Mouse (Mus musculus) liver, embryonic 16.5 days (tissue): ENCODE measurements around the gene Gm9732. TPM values are rescaled to one million over a fixed set of nuclear protein-coding genes. Genes with fewer than 3 reads are reported as not detected.
"Not testable (repeated sequence)": the region's sequence is repeated elsewhere in the genome, so short reads cannot be mapped to it uniquely, and the experiment has no call there.

Experiments used
- ATAC-seq: fragments of 200-750 bp; cut with Nextera tagmentation; 2 replicates; pipeline ENCODE4 v1.8.0; 2017; ENCODE audit warnings: low read depth, mild to moderate bottlenecking, moderate number of reproducible peaks, moderate library complexity
- H3K27ac ChIP-seq: fragments of 300-500 bp; sonication (generic); 2 replicates; pipeline ENCODE4 v1.5.1; 2014; ENCODE audit warnings: mild to moderate bottlenecking, low read length
- H3K27me3 ChIP-seq: fragments of 300-500 bp; sonication (generic); 2 replicates; pipeline ENCODE4 v1.6.1; 2014; ENCODE audit warnings: low read depth, low read length, mixed read lengths; ENCODE audit not compliant: control insufficient read depth, insufficient read depth
- H3K36me3 ChIP-seq: fragments of 300-500 bp; sonication (generic); 2 replicates; pipeline ENCODE4 v1.6.1; 2014; ENCODE audit warnings: mild to moderate bottlenecking; ENCODE audit not compliant: control insufficient read depth, insufficient read depth
- H3K4me1 ChIP-seq: fragments of 300-500 bp; sonication (generic); 2 replicates; pipeline ENCODE4 v1.6.1; 2014; ENCODE audit warnings: low read depth, low read length, mixed read lengths; ENCODE audit not compliant: control insufficient read depth
- H3K4me2 ChIP-seq: fragments of 300-500 bp; sonication (generic); 2 replicates; pipeline ENCODE4 v1.6.1; 2014; ENCODE audit warnings: low read depth, low read length, mixed read lengths
- H3K4me3 ChIP-seq: fragments of 300-500 bp; sonication (generic); 2 replicates; pipeline ENCODE4 v1.5.1; 2014; ENCODE audit warnings: low read depth, mild to moderate bottlenecking, low read length
- H3K9ac ChIP-seq: fragments of 300-500 bp; sonication (generic); 2 replicates; pipeline ENCODE4 v1.6.1; 2014; ENCODE audit warnings: low read depth, low read length
- H3K9me3 ChIP-seq: fragments of 300-500 bp; sonication (generic); replicated peaks from 2 replicates; pipeline ENCODE4 v1.6.1; 2016; ENCODE audit warnings: low read length; ENCODE audit not compliant: control insufficient read depth
- WGBS: fragments of 180-500 bp; shearing (Covaris S2); extraction: QIAGEN DNeasy Blood & Tissue Kit; methylation state at CpG from one replicate; pipeline ENCODE4 v1.1.7; 2014; ENCODE audit not compliant: insufficient replicate concordance; 5-methylcytosine and 5-hydroxymethylcytosine counted together
- polyA plus RNA-seq: library from polyadenylated mRNA; unstranded; fragments of >200 nt; fragmentation: Nextera tagmentation; extraction: Ambion mirVana; gene quantifications from 2 replicates; pipeline ENCODE4 v1.2.1, GENCODE M21; 2015

Gm9732 gene
- polyA plus RNA-seq, 1 experiment from 2014 or later = not detected

DNA sequence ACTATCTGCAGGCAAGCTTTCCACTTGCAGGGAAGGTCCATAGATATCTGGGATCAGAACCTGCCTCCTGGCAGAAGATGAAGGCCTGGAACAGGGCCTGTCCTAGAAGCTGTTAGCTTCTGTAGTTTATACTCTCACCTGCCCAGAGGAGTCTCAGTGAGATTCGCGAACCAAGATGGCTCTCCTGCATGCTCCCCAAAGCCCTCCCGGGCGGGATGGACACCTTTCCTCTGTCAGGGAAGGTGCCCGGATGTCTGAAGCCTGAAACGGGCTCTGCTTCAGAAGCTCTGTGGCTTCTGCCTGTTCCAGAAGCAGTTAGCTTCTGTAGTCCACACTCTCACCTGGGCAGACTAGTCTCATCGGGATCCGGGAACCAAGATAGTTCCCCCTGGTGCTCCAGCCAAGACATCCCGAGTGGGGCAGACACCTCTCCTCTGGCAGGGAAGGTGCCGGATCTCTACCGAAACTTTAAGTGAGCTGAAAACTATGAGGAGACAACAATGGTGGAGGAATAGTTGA, 56.6 kb downstream of the Gm9732 start:
- not testable (repeated sequence) for H3K27me3 ChIP-seq, H3K27ac ChIP-seq, H3K4me3 ChIP-seq, H3K36me3 ChIP-seq, H3K9me3 ChIP-seq, H3K4me1 ChIP-seq, ATAC-seq, H3K4me2 ChIP-seq, H3K9ac ChIP-seq
- WGBS = 67% methylated on average over 9 of the region's 11 CpGs

GRCm38 (mm10) chr14:43337646-43338045, 62.8 kb downstream of the Gm9732 start:
- H3K9me3 ChIP-seq, ATAC-seq, H3K4me2 ChIP-seq, H3K4me3 ChIP-seq, H3K27ac ChIP-seq, H3K36me3 ChIP-seq, H3K27me3 ChIP-seq, H3K9ac ChIP-seq, H3K4me1 ChIP-seq: not testable (repeated sequence)
- 29% methylated on average over 1 of the region's 1 CpGs for WGBS

DNA sequence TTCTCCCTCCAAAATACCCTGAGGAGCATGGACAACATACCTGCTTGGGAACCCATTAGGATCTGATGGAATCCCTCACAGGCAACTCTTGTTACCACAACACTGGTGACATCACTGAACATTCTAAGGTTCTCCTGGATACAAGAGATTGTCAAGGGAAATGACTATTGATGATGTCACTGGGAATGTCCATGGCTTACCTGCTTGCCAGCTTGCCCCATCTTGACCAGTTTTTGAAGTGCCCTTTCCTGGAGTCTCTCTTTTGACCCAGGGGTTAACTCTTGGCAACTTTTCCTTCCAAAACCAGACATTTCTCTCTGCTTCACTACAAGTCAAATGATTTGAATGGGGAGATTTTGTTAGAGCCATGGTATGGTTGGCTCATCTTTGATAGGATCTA, 72.9 kb downstream of the Gm9732 start, which contains the start of gene 1700001F09Rik:
Gene 1700001F09Rik, minus strand, starts transcription at position 101 of the 400 bp plus-strand sequence.
- not testable (repeated sequence) for H3K4me3 ChIP-seq, H3K27ac ChIP-seq, H3K9ac ChIP-seq, H3K4me2 ChIP-seq, H3K9me3 ChIP-seq, H3K36me3 ChIP-seq, ATAC-seq, H3K27me3 ChIP-seq, H3K4me1 ChIP-seq

GRCm38 (mm10) chr14:43352944-43353343, 78.1 kb downstream of the Gm9732 start:
- H3K27ac ChIP-seq, H3K36me3 ChIP-seq, H3K9me3 ChIP-seq, ATAC-seq, H3K4me2 ChIP-seq, H3K27me3 ChIP-seq, H3K4me1 ChIP-seq, H3K9ac ChIP-seq, H3K4me3 ChIP-seq: not testable (repeated sequence)
- WGBS = 67% methylated on average over 2 of the region's 2 CpGs

Other genes starting within 250 kb of the Gm9732 start
- not detected in 2 replicates for gene Gm8094, start 198.4 kb upstream of the Gm9732 start, polyA plus RNA-seq
- gene Gm8104, start 174.4 kb upstream of the Gm9732 start, polyA plus RNA-seq = not detected in 2 replicates
- not detected in 2 replicates for gene Gm7233, start 95.2 kb upstream of the Gm9732 start, polyA plus RNA-seq
- not detected in 2 replicates for gene Gm8122, start 39.7 kb upstream of the Gm9732 start, polyA plus RNA-seq
- gene Gm8126, start 16.4 kb upstream of the Gm9732 start, polyA plus RNA-seq = not detected in 2 replicates
- not detected in 2 replicates for gene Gm8127, start 18.8 kb downstream of the Gm9732 start, polyA plus RNA-seq
- not detected in 2 replicates for gene 1700001F09Rik, start 72.8 kb downstream of the Gm9732 start, polyA plus RNA-seq
- gene Gm8138, start 141.3 kb downstream of the Gm9732 start, polyA plus RNA-seq = not detected in 2 replicates